Mouse (Mus musculus) testis, adult 2 months (tissue): Measurements from ENCODE around the gene Uggt2.

Source experiments
- CTCF ChIP-seq: fragments of 200-500 bp; IDR thresholded peaks from 2 replicates; pipeline ENCODE4 v1.5.1; 2012; ENCODE audit warnings: low read depth, mild to moderate bottlenecking, inconsistent platforms, low read length, moderate library complexity; ENCODE audit not compliant: control insufficient read depth, insufficient read depth, insufficient replicate concordance
- POLR2A ChIP-seq: fragments of 200-500 bp; IDR thresholded peaks from 2 replicates; pipeline ENCODE4 v1.6.1; 2012; ENCODE audit warnings: low read depth, mild to moderate bottlenecking, inconsistent platforms, low read length, moderate library complexity; ENCODE audit not compliant: control insufficient read depth

DNA sequence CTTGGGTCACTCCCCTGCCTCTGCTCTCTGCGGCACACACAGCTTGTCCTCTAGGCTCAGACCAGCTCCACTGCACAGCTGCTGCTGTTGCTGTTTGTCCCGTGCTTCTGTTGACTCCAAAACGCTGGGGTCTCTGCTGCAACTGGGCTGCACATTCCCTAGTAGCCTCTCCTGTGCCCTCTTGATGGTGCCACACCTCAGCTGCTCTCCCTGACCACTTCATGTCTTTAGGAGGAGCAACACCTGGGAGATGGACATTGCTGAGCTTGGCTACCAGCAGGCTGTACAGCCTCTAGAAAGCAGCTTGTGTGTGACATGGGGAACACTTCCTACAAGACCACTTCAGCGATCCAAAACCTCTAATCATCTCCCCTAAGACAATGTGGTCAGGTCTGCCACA lies 115.1 kb downstream of the Uggt2 start:
- TF ChIP-seq POLR2A: no peak
- TF ChIP-seq CTCF: no peak
